Mouse (Mus musculus) liver, adult 2 months (tissue): ENCODE results near the gene Plppr5.

ENCODE experiments used
- CTCF ChIP-seq: fragments of 200-500 bp; IDR thresholded peaks from 2 replicates; pipeline ENCODE4 v1.5.1; 2011; ENCODE audit warnings: low read depth, low read length, control low read depth
- POLR2A ChIP-seq: fragments of 200-500 bp; IDR thresholded peaks from 2 replicates; pipeline ENCODE4 v1.6.1; 2011; ENCODE audit warnings: low read length, control low read depth; ENCODE audit not compliant: insufficient read depth; ENCODE audit errors: extremely low read depth

- no peak for TF ChIP-seq CTCF
- no peak for TF ChIP-seq POLR2A
Measured at GRCm38 (mm10) chr3:117664316-117664715, 89.7 kb downstream of the Plppr5 start.
